Mouse (Mus musculus) mouse trophoblast stem cell (cell line): ENCODE results near the gene Ubxn2a.

Source experiments
- in situ Hi-C, 2 experiments: fragments of 300-500 bp; cut with MseI, MboI; formaldehyde crosslinking; loops; 2 replicates in 1 of 2; 3 replicates in 1 of 2; pipeline ENCODE4 v1.15.1; 2025

Gene Ubxn2a

DNA sequence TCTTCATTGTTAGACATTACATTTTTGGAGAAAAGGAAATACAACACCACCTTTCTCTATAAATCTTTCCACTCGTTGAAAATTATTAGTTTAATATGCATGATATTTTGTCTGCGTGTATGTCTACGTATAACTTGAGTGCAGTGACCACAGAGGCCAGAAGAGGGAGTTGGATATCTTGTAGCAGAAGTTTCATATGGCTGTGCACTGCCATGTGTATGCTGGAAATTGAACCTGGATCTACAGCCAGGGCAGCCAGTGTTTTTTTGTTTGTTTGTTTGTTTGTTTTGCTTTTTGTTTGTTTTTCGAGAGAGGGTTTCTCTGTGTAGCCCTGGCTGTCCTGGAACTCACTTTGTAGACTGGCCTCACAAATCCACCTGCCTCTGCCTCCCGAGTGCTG is 28.5 kb downstream of the Ubxn2a start:
- in situ Hi-C loops, result no loop called here

DNA sequence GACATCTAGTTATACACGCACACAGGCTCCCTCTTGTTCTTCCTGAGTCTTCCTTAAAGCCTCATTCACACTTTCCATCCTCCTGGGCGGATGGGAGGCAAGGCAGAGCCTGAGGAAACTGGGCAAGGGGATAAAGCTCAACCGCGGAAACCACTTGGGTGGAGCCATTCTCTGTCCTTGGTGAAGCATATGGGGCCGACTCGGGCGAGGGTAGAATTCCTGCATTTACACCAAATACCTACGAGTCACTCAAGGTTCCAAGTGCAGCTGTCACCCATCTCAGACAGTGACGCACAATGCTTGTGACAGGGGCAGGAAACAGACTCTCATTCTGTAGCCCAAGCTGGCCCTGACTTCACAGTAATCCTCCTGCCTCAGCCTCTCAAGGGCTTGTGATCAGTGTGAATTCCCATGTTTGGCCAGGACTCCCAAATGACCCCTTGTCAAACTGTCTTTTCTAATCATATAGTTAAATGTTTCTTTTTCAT is 29.2 kb downstream of the Ubxn2a start:
- in situ Hi-C loops, result no loop called here

DNA sequence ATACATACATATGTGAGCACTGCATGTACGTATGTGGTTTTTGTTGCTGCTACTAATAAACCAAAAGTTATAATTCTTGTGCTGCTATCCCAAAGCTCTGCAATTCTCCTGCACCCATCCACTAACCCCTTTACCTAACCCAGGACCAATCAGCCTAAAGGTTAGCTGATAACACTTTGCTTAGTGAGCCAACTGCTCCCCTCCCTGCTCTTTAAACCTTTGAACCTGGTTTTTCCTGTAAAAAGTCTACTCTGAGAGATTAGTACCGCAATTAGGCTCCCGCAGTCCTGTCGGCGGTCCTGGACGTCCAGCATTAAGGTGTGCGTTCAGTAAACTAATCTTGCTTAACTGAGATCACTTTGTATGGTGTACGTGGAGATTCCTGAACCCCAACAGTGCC is 31.9 kb downstream of the Ubxn2a start:
- in situ Hi-C loops, result no loop called here

DNA sequence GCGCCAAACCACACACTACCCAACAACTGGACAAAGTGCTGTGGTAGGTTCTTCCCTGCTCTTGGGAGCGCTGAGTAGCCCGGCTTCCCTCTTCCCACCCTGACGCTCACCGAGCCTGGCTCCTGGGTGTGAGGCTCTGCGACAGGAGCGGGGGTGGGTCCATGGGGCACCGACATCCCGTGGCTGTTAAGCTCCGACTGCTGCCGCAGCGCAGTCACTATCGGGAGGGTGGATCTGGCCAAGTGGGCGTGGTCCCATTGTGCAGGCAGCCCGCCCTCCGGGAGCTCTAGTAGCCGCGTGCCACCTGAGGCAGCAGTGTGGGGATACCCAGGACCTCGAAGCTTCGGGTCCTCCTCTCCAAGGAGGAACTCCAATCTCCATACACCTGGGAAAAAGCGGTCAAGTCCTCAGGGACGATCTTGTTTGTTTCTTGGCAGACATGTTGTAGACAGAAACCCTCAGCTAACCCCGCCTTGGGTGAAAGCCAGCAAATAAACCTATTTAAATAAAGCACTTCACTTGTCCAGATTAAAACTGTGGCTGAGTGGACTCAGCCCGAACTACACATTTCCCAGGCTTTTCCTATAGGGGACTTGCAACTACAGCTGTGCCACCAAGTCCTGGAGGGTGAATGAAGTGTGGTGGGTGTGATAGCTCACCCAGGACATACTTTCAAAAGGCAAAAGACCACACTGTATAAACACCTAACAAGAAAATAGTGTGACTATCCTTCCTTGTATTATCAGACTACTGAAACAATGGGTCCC is 33.2 kb downstream of the Ubxn2a start, which contains the start of gene Mfsd2b:
TSS of gene Mfsd2b (minus strand) at position 199 of the 767 bp plus-strand sequence.
- in situ Hi-C loops, result no loop called here

GRCm38 (mm10) chr12:4873531-4873930 is 34.0 kb downstream of the Ubxn2a start:
- in situ Hi-C loops, result no loop called here

- in situ Hi-C loops, result no loop called here
Measured at GRCm38 (mm10) chr12:4872983-4873477, 34.5 kb downstream of the Ubxn2a start.

- in situ Hi-C loops, result no loop called here
Measured at GRCm38 (mm10) chr12:4872273-4872672, 35.2 kb downstream of the Ubxn2a start.

- in situ Hi-C loops, result no loop called here
Measured at GRCm38 (mm10) chr12:4871260-4871659, 36.2 kb downstream of the Ubxn2a start.

- in situ Hi-C loops, result no loop called here
Measured at GRCm38 (mm10) chr12:4868924-4869323, 38.6 kb downstream of the Ubxn2a start.

DNA sequence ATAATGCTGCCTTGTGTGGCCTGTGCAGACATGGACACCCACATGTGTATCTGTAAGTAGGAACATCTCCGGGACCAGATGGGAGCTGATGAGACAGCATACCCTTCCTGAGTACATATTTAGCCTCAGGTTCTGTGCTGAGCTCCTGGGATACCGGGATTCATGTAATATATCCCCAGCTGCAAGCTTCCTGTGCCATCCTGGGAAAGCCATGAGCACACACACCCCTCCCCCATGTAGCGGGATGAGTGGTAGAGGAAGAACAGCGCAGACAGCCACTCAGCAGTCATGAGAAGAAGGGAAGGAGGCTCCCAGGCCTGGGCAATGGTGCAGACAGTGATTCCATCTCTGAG is 43.2 kb downstream of the Ubxn2a start:
- in situ Hi-C loops, result no loop called here

GRCm38 (mm10) chr12:4863654-4864337 is 43.7 kb downstream of the Ubxn2a start:
- in situ Hi-C loops, result no loop called here

- in situ Hi-C loops, result no loop called here
Measured at GRCm38 (mm10) chr12:4862672-4863071, 44.8 kb downstream of the Ubxn2a start.

GRCm38 (mm10) chr12:4859241-4859914 is 48.1 kb downstream of the Ubxn2a start:
- in situ Hi-C loops, result no loop called here

GRCm38 (mm10) chr12:4856834-4857233 is 50.7 kb downstream of the Ubxn2a start:
- in situ Hi-C loops, result no loop called here

DNA sequence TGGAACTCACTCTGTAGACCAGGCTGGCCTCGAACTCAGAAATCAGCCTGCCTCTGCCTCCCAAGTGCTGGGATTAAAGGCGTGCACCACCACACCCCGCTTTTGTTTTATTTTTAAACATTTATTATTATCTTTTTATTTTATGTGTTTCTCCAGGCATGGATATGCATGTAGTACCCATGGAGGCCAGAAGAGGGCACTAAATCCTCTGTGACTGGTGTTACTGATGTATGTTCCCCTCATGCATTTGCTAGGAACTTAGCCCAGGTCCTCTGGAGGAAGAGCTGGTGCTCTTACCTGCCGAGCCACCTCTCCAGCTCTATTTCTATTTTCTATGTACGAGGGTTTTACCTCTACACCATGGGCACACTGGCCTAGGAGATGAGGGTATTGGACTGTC is 51.3 kb downstream of the Ubxn2a start:
- in situ Hi-C loops, result no loop called here

DNA sequence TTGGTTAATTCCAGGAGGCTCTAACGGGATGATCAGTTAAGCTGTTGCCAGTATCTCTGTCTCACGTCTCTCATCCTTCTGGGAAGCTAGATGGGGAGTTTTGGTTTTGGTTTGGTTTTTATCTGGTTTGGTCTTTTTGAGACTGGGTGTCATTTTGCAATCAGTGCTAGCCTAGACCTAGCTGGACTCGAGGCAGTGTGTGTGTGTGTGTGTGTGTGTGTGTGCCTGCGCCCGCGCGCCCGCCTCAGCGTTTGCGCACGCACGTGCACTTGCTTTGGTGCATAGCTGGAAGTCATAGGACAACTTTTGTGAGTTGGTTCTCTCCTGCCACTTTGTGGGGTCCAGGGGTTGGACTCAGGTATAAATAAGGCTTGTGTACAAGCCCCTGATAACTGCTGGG is 63.8 kb downstream of the Ubxn2a start:
- in situ Hi-C loops, result no loop called here

- in situ Hi-C loops, result no loop called here
Measured at GRCm38 (mm10) chr12:4842890-4843597, 64.5 kb downstream of the Ubxn2a start, which contains the start of gene Wdcp. Gene Wdcp (plus strand): TSS chr12:4843303.

GRCm38 (mm10) chr12:4842456-4842855 is 65.0 kb downstream of the Ubxn2a start:
- in situ Hi-C loops, result no loop called here

- in situ Hi-C loops, result no loop called here
Measured at GRCm38 (mm10) chr12:4841392-4841887, 66.1 kb downstream of the Ubxn2a start, which contains the start of gene Fkbp1b. Gene Fkbp1b (minus strand): TSS chr12:4841591.

- in situ Hi-C loops, result no loop called here
Measured at GRCm38 (mm10) chr12:4840741-4841140, 66.8 kb downstream of the Ubxn2a start.

DNA sequence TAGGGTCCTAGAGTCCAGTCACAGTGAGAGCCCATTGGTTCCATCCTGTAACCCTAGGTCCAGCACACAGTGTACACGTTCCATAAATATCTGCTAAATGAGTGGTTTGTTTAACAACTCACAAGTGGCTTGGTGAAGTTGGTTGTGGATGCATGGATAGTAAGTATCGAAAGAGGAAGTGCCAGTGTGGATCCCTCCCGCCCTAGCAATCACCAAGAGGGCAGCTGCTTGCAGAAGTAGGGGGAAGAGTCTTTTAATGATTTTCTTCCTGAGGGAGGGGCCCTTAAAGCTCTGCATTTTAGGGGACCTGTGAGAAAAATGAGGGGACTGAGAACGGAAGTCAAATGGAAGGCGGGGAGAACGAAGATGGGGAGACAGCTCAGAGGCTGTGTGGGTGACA is 67.5 kb downstream of the Ubxn2a start:
- in situ Hi-C loops, result no loop called here
